Mouse (Mus musculus): ENCODE data around the gene Ncbp3. TPM values are rescaled to one million over a fixed set of nuclear protein-coding genes. Genes with fewer than 3 reads are reported as not detected.

The Ncbp3 gene
- polyA plus RNA-seq, 1 experiment = 1.7 TPM

GRCm38 (mm10) chr11:73014831-73015344 lies 32.7 kb upstream of the Ncbp3 start:
- Histone ChIP-seq H3K4me1 (peaks cover 84% of the 10 kb centered on the region), H3K27me3 (replicated peaks) (peaks cover 10% of the 10 kb centered on the region), H3K4me3 (replicated peaks) (no peak overlapping the region), H3K9me3 (no peaks in the 10 kb centered on the region), H3K36me3 (replicated peaks; ENCODE audit: low read length) (peaks cover 88% of the 10 kb centered on the region)
- TF ChIP-seq GATA1 (IDR thresholded peaks at IDR 0.05; ENCODE audit: borderline replicate concordance, low read length) = no peak
- no peak for TF ChIP-seq FLI1 (IDR thresholded peaks at IDR 0.05; ENCODE audit: low read length)

- Histone ChIP-seq H3K27me3 (replicated peaks) (peaks cover 17% of the 10 kb centered on the region), H3K4me1 (peaks cover 84% of the 10 kb centered on the region), H3K4me3 (replicated peaks) (no peak overlapping the region), H3K36me3 (replicated peaks; ENCODE audit: low read length) (peaks cover 88% of the 10 kb centered on the region), H3K9me3 (no peaks in the 10 kb centered on the region)
- TF ChIP-seq FLI1 (IDR thresholded peaks at IDR 0.05; ENCODE audit: low read length) = no peak
- TF ChIP-seq GATA1 (IDR thresholded peaks at IDR 0.05; ENCODE audit: borderline replicate concordance, low read length) = no peak
Observed at GRCm38 (mm10) chr11:73015391-73016102, 32.0 kb upstream of the Ncbp3 start.

GRCm38 (mm10) chr11:73016103-73016420 lies 31.5 kb upstream of the Ncbp3 start:
- H3K27me3 ChIP-seq (replicated peaks) = peaks cover 17% of the 10 kb centered on the region
- no peak for TF ChIP-seq GATA1 (IDR thresholded peaks at IDR 0.05; ENCODE audit: borderline replicate concordance, low read length)
- no peak for TF ChIP-seq FLI1 (IDR thresholded peaks at IDR 0.05; ENCODE audit: low read length)
- H3K9me3 ChIP-seq = no peaks in the 10 kb centered on the region
- H3K4me1 ChIP-seq = peaks cover 84% of the 10 kb centered on the region
- peaks cover 86% of the 10 kb centered on the region for H3K36me3 ChIP-seq (replicated peaks; ENCODE audit: low read length)
- H3K4me3 ChIP-seq (replicated peaks) = no peak overlapping the region

GRCm38 (mm10) chr11:73018471-73019146 lies 29.0 kb upstream of the Ncbp3 start, which contains the start of gene Camkk1:
Gene Camkk1, plus strand, starts transcription at chr11:73019008.
- H3K27me3 ChIP-seq (replicated peaks) = peaks cover 17% of the 10 kb centered on the region

GRCm38 (mm10) chr11:73019147-73019795 lies 28.3 kb upstream of the Ncbp3 start:
- Histone ChIP-seq H3K27me3 (replicated peaks) (peaks cover 17% of the 10 kb centered on the region), H3K4me1 (peaks cover 88% of the 10 kb centered on the region), H3K4me3 (replicated peaks) (peak overlapping the region; percentile 92), H3K9me3 (no peaks in the 10 kb centered on the region), H3K36me3 (replicated peaks; ENCODE audit: low read length) (peaks cover 85% of the 10 kb centered on the region)
- TF ChIP-seq GATA1 (IDR thresholded peaks at IDR 0.05; ENCODE audit: borderline replicate concordance, low read length) (no peak), FLI1 (IDR thresholded peaks at IDR 0.05; ENCODE audit: low read length) (no peak)

More at GRCm38 (mm10) chr11:73018471-73019146, 29.0 kb upstream of the Ncbp3 start, which contains the start of gene Camkk1:
- Histone ChIP-seq H3K4me1 (peaks cover 86% of the 10 kb centered on the region), H3K36me3 (replicated peaks; ENCODE audit: low read length) (peaks cover 85% of the 10 kb centered on the region), H3K9me3 (no peaks in the 10 kb centered on the region), H3K4me3 (replicated peaks) (peak within 1 kb of the TSS; percentile 92)
- no peak for TF ChIP-seq FLI1 (IDR thresholded peaks at IDR 0.05; ENCODE audit: low read length)

- Histone ChIP-seq H3K9me3 (no peaks in the 10 kb centered on the region), H3K4me3 (replicated peaks) (peak overlapping the region; percentile 40), H3K36me3 (replicated peaks; ENCODE audit: low read length) (peaks cover 84% of the 10 kb centered on the region), H3K4me1 (peaks cover 90% of the 10 kb centered on the region), H3K27me3 (replicated peaks) (peaks cover 17% of the 10 kb centered on the region)
- TF ChIP-seq GATA1 (IDR thresholded peaks at IDR 0.05; ENCODE audit: borderline replicate concordance, low read length) (no peak), FLI1 (IDR thresholded peaks at IDR 0.05; ENCODE audit: low read length) (no peak)
Observed at GRCm38 (mm10) chr11:73020953-73021800, 26.4 kb upstream of the Ncbp3 start.

GRCm38 (mm10) chr11:73023099-73023498 lies 24.5 kb upstream of the Ncbp3 start:
- Histone ChIP-seq H3K4me3 (replicated peaks) (no peak overlapping the region), H3K27me3 (replicated peaks) (peaks cover 17% of the 10 kb centered on the region), H3K36me3 (replicated peaks; ENCODE audit: low read length) (peaks cover 86% of the 10 kb centered on the region), H3K9me3 (no peaks in the 10 kb centered on the region), H3K4me1 (peaks cover 86% of the 10 kb centered on the region)
- TF ChIP-seq FLI1 (IDR thresholded peaks at IDR 0.05; ENCODE audit: low read length) (no peak), GATA1 (IDR thresholded peaks at IDR 0.05; ENCODE audit: borderline replicate concordance, low read length) (no peak)

- Histone ChIP-seq H3K4me1 (peaks cover 79% of the 10 kb centered on the region), H3K4me3 (replicated peaks) (no peak overlapping the region), H3K36me3 (replicated peaks; ENCODE audit: low read length) (peaks cover 93% of the 10 kb centered on the region), H3K9me3 (no peaks in the 10 kb centered on the region), H3K27me3 (replicated peaks) (peaks cover 17% of the 10 kb centered on the region)
- TF ChIP-seq GATA1 (IDR thresholded peaks at IDR 0.05; ENCODE audit: borderline replicate concordance, low read length) (no peak), FLI1 (IDR thresholded peaks at IDR 0.05; ENCODE audit: low read length) (no peak)
Observed at GRCm38 (mm10) chr11:73023827-73024226, 23.8 kb upstream of the Ncbp3 start.

GRCm38 (mm10) chr11:73024236-73024904 lies 23.2 kb upstream of the Ncbp3 start:
- peak overlapping the region; percentile 38 for H3K4me3 ChIP-seq (replicated peaks)
- H3K9me3 ChIP-seq = no peaks in the 10 kb centered on the region
- peaks cover 12% of the 10 kb centered on the region for H3K27me3 ChIP-seq (replicated peaks)
- H3K36me3 ChIP-seq (replicated peaks; ENCODE audit: low read length) = peaks cover 96% of the 10 kb centered on the region
- no peak for TF ChIP-seq GATA1 (IDR thresholded peaks at IDR 0.05; ENCODE audit: borderline replicate concordance, low read length)
- no peak for TF ChIP-seq FLI1 (IDR thresholded peaks at IDR 0.05; ENCODE audit: low read length)
- H3K4me1 ChIP-seq = peaks cover 74% of the 10 kb centered on the region
